Mouse (Mus musculus) embryonic fibroblast, embryonic 13.5 days (primary cell): ENCODE data around the gene 4931409K22Rik. TPM values are rescaled to one million over a fixed set of nuclear protein-coding genes. Genes with fewer than 3 reads are reported as not detected.
A peak's percentile ranks its signal among the peaks of the same experiment; 100 is the strongest.
"Not testable (repeated sequence)": the region's sequence is repeated elsewhere in the genome, so short reads cannot be mapped to it uniquely, and the experiment has no call there.

Experiments
- H3K27ac ChIP-seq: 2 replicates; pipeline ENCODE4 v1.5.1; 2012; ENCODE audit warnings: low read length, control low read depth, inconsistent platforms; ENCODE audit not compliant: insufficient read depth
- H3K4me1 ChIP-seq: 2 replicates; pipeline ENCODE4 v1.6.1; 2011; ENCODE audit warnings: low read length; ENCODE audit not compliant: control insufficient read depth, insufficient read depth
- H3K4me3 ChIP-seq: 2 replicates; pipeline ENCODE4 v1.5.1; 2011; ENCODE audit warnings: mild to moderate bottlenecking, control low read depth, low read length; ENCODE audit not compliant: insufficient read depth
- CTCF ChIP-seq: IDR thresholded peaks from 2 replicates; pipeline ENCODE4 v1.5.1; 2011; ENCODE audit warnings: mild to moderate bottlenecking, control low read depth, low read length, moderate library complexity, borderline replicate concordance; ENCODE audit not compliant: insufficient read depth
- POLR2A ChIP-seq: IDR thresholded peaks from 2 replicates; pipeline ENCODE4 v1.6.1; 2011; ENCODE audit warnings: low read depth, mild to moderate bottlenecking, control low read depth, low read length, moderate library complexity
- polyA plus RNA-seq: library from polyadenylated mRNA; stranded (reverse); fragments of >200 nt; gene quantifications from 2 replicates; pipeline ENCODE4 v1.2.4, GENCODE M21; 2011; ENCODE audit warnings: low read depth; ENCODE audit not compliant: missing spikeins, insufficient read length

Gene 4931409K22Rik
- polyA plus RNA-seq, 1 experiment = not detected

DNA sequence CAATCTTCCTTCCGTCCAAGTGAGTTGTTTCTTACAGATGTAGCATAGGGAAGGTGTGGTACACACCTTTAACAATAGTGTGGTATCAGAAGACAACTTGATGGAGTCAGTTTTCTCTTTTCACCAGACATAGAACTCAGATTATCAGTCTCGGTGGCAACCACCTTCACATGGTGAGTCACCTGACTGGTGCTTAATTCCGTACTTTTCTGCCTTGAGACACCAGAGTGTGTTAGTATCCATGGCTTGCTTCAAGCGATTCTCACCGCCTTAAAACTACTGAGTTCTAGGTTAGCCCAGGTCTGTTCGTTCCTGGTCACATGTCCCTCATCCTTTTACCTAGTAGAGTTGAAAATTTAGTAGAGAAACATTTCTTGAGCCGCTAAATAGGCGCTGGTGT is 29.5 kb upstream of the 4931409K22Rik start:
- TF ChIP-seq POLR2A = no peak
- no peak for TF ChIP-seq CTCF
- Histone ChIP-seq H3K4me1 (peaks cover 9% of the 10 kb centered on the region), H3K27ac (no peak overlapping the region)

DNA sequence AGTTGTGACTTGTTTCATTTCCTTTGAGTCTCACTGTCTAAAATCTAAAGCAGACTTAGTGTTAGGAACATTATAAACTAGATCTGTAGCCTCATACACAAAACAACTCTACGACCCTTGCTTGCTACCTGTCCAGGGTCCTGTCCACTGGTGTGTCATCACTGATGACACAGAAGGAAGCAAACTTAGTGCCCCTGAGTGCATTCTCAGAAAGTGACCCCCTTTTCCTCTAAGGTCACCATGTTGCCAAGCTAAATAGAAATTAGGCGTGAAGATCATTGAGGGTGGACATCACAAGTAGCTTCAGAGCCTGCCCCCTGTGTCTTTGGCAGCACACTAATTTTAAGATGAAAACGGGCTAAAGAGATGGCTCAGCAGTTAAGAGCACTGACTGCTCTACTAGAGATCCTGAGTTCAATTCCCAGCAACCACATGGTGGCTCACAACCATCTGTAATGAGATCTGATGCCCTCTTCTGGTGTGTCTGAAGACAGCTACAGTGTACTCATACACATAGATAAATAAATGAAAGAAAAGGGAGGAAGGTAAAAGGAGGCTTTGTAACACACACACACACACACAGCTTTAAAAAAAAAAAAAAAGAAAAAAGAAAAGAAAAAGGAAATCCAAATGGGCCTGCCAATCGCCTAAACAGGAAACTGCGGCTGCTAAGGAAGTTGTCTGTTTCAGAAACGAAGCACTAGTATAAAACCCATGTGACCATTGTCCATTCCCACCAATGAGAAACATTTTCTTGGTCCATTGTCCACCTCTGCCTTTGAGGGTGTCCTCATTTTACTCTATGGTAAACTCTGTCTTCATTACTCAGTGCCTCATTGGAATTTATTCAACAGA is 21.7 kb upstream of the 4931409K22Rik start:
- Histone ChIP-seq H3K27ac (peak overlapping the region; percentile 55), H3K4me3 (peak overlapping the region; percentile 76), H3K4me1 (peaks cover 6% of the 10 kb centered on the region; the same call in 1 of the 2 replicates)
- no peak for TF ChIP-seq CTCF
- no peak for TF ChIP-seq POLR2A

More for the DNA sequence above, 29.5 kb upstream of the 4931409K22Rik start:
- peak overlapping the region; percentile 86 for H3K4me3 ChIP-seq

DNA sequence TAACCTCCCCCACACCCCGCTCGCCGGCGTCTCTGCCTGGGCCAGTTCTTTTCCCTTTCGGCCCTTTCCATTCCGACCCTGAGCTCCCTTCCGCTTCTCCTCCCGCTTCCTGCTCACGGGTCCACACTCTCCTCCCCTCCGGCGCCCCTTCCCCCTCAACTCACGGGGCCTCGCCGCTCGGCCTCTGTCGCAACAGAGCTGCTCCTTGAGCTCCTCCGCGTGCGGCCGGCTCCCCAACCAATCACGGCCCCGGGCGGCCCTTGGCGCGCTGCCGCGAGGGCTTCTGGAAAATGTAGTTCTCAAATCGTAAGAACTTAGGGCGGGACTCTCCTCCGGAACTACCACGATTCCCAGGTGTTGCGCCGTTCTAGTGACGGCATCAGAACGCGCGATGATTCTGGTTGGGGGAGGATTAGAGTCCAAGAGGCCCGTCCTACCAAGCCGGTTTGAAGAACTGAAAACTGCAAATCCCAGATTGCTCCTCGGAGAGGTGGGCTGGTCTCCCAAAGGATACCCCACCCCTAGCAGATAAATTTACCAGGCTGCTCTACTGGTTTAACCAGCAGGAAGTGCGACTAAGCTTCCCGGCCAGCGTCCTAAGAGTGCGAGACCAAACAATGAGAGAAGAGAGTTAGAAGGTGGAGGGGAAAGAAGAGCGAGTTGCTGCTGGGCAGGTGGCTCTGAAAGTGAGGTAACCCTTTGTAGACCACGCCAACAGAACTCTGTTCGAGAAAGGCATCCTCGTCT is 20.7 kb upstream of the 4931409K22Rik start, which contains the start of gene Abcf2:
Gene Abcf2 (minus strand): TSS at position 285 of the 747 bp plus-strand sequence.
- peak within 1 kb of the TSS; percentile 55 for H3K27ac ChIP-seq
- peaks cover 6% of the 10 kb centered on the region; the same call in 1 of the 2 replicates for H3K4me1 ChIP-seq
- TF ChIP-seq CTCF (no peak), POLR2A (peak; percentile 99)
- H3K4me3 ChIP-seq = peak within 1 kb of the TSS; percentile 78

DNA sequence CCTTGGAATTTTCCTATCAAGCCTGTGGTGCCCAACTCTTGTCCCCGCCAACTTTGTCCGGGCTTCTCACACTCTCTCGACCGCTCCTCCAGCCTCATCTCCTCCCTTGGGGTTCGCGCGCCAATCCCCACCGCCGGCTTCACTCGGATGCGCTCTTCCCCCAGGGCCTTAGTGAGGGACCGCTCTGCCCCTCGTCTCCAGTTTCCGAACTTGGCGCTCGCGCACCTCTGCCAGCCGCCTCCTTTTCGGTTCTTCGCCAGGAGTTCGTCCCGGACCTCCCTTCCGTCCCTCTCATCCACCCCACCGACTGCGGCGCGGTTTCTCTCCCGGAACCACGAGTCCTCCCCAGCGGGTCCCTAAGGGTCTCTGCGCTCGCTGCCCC is 20.2 kb upstream of the 4931409K22Rik start:
- peaks cover 6% of the 10 kb centered on the region; the same call in 1 of the 2 replicates for H3K4me1 ChIP-seq
- no peak for TF ChIP-seq CTCF
- TF ChIP-seq POLR2A = no peak
- no peak overlapping the region for H3K27ac ChIP-seq

DNA sequence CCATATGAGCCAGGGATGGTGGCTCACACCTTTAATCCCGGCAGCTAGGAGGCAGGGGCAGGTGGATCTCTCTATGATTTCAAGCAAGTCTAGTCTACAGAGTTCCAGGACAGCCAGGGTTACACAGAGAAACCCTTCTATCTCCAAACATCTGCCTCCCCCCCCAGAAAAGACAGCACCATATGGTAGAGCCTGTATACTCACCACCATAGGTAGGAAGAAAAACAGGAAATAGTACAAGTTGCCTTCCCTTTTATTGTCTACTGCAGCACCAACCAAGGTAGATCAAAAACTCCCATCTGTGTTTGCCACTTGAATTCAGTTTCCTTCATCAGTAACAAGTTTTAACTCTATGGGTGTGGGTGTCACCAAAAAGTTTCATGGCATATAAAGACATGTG is 19.3 kb upstream of the 4931409K22Rik start:
- Histone ChIP-seq H3K27ac (no peak overlapping the region), H3K4me1 (peaks cover 6% of the 10 kb centered on the region; the same call in 1 of the 2 replicates), H3K4me3 (peak overlapping the region; percentile 78)
- TF ChIP-seq CTCF (no peak), POLR2A (no peak)

More for the DNA sequence above, 20.2 kb upstream of the 4931409K22Rik start:
- peak overlapping the region; percentile 78 for H3K4me3 ChIP-seq

DNA sequence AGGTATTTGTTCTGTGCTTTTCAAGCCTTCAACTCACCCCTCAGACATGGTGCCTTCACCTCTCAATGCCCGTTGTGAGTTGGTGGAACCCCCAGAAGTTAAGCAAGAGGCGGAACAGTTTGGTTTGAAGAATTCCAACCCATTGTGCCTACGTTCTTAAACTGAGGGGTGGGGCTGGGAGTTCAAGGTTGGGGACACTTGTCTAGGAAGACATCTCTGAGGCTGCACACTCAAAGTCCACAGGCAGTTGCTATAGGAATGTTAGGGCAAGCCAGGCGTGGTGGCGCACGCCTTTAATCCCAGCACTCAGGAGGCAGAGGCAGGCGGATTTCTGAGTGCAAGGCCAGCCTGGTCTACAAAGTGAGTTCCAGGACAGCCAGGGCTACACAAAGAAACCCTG is 1.3 kb downstream of the 4931409K22Rik start:
- H3K4me3 ChIP-seq, H3K27ac ChIP-seq, H3K4me1 ChIP-seq: not testable (repeated sequence)

DNA sequence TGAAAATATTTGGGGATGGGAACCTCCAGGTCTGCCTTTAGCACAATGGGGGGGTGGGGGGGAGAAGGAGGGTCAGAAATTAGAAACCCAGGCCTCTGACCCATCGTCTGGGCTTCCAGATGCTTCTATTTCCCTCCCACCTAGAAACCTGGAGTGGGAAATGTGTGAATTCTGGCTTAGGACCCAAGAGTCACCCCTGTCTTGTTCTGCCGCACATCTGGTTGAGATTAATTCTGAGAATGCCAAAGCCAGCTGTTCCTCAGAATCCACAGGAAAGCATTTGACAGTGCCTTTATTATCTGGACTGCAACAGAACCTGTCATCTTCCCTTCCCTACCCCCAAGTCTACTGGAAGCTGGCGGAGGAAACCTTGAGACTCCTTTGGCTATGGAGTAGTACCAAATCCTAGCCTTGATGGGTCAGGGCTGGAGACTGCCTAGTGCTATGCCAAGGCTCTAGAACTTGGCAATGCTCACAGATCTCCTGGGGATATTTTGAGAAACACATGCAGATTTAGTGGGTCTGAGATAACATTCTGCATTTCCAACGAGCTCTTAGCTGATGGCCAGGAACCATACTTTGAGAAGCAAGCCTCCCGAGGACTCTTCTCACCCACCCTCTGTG is 2.9 kb downstream of the 4931409K22Rik start:
- Histone ChIP-seq H3K4me1 (no peaks in the 10 kb centered on the region), H3K27ac (no peak overlapping the region), H3K4me3 (no peak overlapping the region)
- TF ChIP-seq POLR2A (no peak), CTCF (no peak)

DNA sequence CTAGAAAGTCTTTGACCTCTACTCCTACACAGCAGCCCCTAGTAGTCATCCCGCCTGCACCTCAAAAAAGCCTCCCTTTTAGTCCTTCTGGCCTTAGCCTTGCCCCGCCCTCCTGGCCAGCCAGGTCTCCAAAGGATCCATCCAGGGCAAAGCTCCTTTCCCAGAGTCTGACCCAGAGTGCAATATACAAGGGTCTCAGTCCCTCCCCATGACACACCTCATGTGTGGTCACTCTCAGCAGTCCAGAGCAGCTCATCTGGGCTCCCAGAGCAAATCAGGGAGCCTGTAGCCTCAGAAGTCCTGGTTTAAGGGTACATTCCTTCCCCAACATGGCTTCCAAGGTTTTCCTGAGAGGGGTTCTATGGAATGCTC is 5.3 kb downstream of the 4931409K22Rik start:
- no peak for TF ChIP-seq CTCF
- no peak for TF ChIP-seq POLR2A
- Histone ChIP-seq H3K4me3 (no peak overlapping the region), H3K27ac (no peak overlapping the region), H3K4me1 (no peaks in the 10 kb centered on the region)

DNA sequence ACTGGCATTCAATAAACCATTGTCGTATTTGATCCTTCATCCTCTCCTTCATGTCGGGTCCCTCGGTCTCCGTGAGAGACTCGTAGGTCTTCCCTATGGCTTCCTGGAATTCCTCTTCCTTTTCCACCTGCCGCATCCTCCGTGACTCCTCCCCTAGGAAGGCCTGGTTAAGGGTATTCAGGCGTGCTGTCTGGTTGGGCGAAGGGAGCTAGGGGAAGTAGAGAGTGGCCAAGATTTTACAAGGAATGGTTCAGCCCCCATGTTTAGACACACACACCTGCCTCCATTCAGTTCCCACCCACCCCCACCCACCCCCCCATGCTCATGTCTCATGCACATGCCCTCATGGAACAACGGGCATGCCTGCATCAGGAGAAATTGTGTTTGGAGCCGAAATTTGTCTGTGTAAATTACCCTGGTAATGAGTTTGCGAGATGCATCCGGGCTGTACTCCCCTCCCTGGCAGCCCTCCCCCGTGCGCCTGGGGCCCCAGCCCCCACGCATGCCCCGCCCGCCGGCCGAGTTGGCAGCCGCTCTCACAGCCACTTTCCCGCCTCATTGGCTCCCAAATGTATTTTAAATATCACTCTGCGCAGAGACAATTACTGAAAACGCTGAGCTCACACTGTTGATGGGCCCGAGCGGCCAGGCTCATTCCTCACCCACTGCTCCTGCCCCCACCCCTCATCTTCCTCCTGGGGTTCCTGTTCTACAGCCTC is 5.9 kb downstream of the 4931409K22Rik start:
- no peak overlapping the region for H3K4me3 ChIP-seq
- H3K4me1 ChIP-seq = no peaks in the 10 kb centered on the region
- TF ChIP-seq POLR2A (no peak), CTCF (no peak)
- no peak overlapping the region for H3K27ac ChIP-seq

DNA sequence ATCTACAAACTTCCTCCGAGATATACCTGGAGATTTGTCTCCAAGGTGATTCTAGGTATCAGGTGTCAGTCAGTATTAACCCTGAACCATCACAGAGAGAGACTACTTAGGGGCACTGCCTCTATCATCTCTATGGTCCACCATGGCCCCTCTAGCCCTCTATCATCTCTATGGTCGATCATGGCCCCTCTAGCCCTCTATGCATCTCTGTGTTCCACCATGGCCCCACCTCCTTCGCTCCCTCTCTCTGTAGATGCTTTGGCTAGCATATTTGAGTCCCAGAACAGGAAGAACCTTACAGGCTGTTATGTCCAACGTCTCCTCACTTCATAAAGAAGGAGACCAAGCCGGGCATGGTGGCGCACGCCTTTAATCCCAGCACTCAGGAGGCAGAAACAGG is 14.0 kb downstream of the 4931409K22Rik start:
- Histone ChIP-seq H3K27ac (no peak overlapping the region), H3K4me3 (no peak overlapping the region), H3K4me1 (no peaks in the 10 kb centered on the region)
- no peak for TF ChIP-seq CTCF
